Mouse (Mus musculus) neural tube, embryonic 11.5 days (tissue): ENCODE data around the gene Gpr4. TPM values are rescaled to one million over a fixed set of nuclear protein-coding genes. Genes with fewer than 3 reads are reported as not detected.

Experiments
- ATAC-seq: fragments of 200-750 bp; cut with Nextera tagmentation; 2 replicates; pipeline ENCODE4 v1.8.0; 2017; ENCODE audit warnings: moderate number of reproducible peaks, mild to moderate bottlenecking, moderate TSS enrichment, moderate library complexity; ENCODE audit not compliant: insufficient read depth, low FRiP score, low TSS enrichment
- DNase-seq: peaks from one replicate; pipeline ENCODE4 v3.0.0-alpha.2; 2015; ENCODE audit warnings: low spot score
- H3K27ac ChIP-seq: fragments of 300-500 bp; sonication (generic); 2 replicates; pipeline ENCODE4 v1.5.1; 2014; ENCODE audit warnings: low read depth, mild to moderate bottlenecking, low read length
- H3K27me3 ChIP-seq: fragments of 300-500 bp; sonication (generic); 2 replicates; pipeline ENCODE4 v1.6.1; 2014; ENCODE audit warnings: mild to moderate bottlenecking, low read length, mixed read lengths; ENCODE audit not compliant: control insufficient read depth, insufficient read depth
- H3K36me3 ChIP-seq: fragments of 300-500 bp; sonication (generic); 2 replicates; pipeline ENCODE4 v1.6.1; 2014; ENCODE audit warnings: mild to moderate bottlenecking, low read length, moderate library complexity, mixed read lengths; ENCODE audit not compliant: control insufficient read depth, insufficient read depth
- H3K4me1 ChIP-seq: fragments of 300-500 bp; sonication (generic); 2 replicates; pipeline ENCODE4 v1.6.1; 2014; ENCODE audit warnings: low read length, mixed read lengths; ENCODE audit not compliant: control insufficient read depth, insufficient read depth
- H3K4me2 ChIP-seq: fragments of 300-500 bp; sonication (generic); 2 replicates; pipeline ENCODE4 v1.6.1; 2014; ENCODE audit warnings: low read depth, mild to moderate bottlenecking, moderate library complexity
- H3K4me3 ChIP-seq: fragments of 300-500 bp; sonication (generic); 2 replicates; pipeline ENCODE4 v1.5.1; 2014; ENCODE audit warnings: low read depth, low read length
- H3K9ac ChIP-seq: fragments of 300-500 bp; sonication (generic); 2 replicates; pipeline ENCODE4 v1.6.1; 2014; ENCODE audit warnings: mild to moderate bottlenecking, low read length
- H3K9me3 ChIP-seq: fragments of 300-500 bp; sonication (generic); 2 replicates; pipeline ENCODE4 v1.6.1; 2016; ENCODE audit warnings: low read length; ENCODE audit not compliant: control insufficient read depth
- WGBS: fragments of 180-500 bp; shearing (Covaris S2); extraction: QIAGEN DNeasy Blood & Tissue Kit; methylation state at CpG from one replicate; pipeline ENCODE4 v1.1.7; 2014; 5-methylcytosine and 5-hydroxymethylcytosine counted together
- polyA plus RNA-seq: library from polyadenylated mRNA; unstranded; fragments of >200 nt; fragmentation: Nextera tagmentation; extraction: Ambion mirVana; gene quantifications from 2 replicates; pipeline ENCODE4 v1.2.1, GENCODE M21; 2014

Gene Gpr4
- polyA plus RNA-seq, 1 experiment from 2014 or later, result 2.6 TPM

GRCm38 (mm10) chr7:19247511-19247910 lies 35.2 kb downstream of the Gpr4 start:
- 95% methylated on average over 2 of the region's 2 CpGs for WGBS
- no peak overlapping the region for H3K27ac ChIP-seq

DNA sequence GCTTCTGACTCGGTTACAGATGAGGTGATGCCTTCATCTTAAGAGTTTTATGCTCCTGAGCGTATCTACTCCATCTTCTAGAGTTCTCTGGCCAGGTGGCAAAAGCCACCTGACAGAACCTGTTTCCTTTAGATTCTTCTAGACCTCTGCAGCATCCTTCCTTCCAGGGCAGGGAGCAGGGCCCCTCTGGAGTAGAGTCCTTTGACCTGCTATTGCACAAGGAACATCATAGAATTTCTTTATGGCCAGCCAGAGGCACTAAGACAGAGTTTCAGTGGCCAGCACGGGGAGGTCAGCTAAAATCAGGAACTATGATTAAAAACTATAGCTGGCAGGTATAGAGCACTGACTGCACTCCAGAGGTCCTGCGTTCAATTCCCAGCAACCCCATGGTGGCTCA lies 39.7 kb downstream of the Gpr4 start:
- ATAC-seq (no peak), DNase-seq (no peak)
- Histone ChIP-seq H3K4me1 (no peaks in the 10 kb centered on the region), H3K4me3 (no peak overlapping the region), H3K27ac (no peak overlapping the region), H3K9ac (no peak overlapping the region), H3K4me2 (no peak overlapping the region), H3K9me3 (no peaks in the 10 kb centered on the region), H3K36me3 (peaks cover 5% of the 10 kb centered on the region; the same call in 1 of the 2 replicates), H3K27me3 (no peaks in the 10 kb centered on the region)
- WGBS, result 81% methylated on average over 4 of the region's 4 CpGs

More at GRCm38 (mm10) chr7:19247511-19247910, 35.2 kb downstream of the Gpr4 start:
- Histone ChIP-seq H3K4me2 (no peak overlapping the region), H3K9me3 (no peaks in the 10 kb centered on the region), H3K4me1 (no peaks in the 10 kb centered on the region), H3K36me3 (peaks cover 2% of the 10 kb centered on the region; the same call in 1 of the 2 replicates), H3K27me3 (no peaks in the 10 kb centered on the region), H3K9ac (no peak overlapping the region), H3K4me3 (no peak overlapping the region)
- DNase-seq (no peak), ATAC-seq (no peak)

DNA sequence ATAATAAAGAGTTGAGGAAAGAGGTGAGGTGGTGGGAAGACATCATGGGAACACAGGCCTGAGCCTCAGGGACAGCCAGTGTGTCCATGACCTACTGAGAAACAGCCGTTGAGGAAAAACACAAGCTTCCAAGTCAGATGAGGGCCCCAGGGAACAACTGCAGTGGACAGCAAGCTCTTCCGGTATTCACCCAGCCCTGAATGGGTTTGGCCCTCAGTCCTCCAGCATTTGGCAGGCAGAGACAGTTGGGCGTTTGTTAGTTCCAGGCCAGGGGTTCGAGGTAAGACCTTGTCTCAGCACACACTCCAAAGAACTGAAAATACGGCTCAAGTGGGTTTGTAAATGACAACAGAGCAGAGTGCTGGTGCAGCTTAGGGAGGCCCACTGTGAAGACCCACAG lies 41.1 kb downstream of the Gpr4 start:
- no peaks in the 10 kb centered on the region for H3K4me1 ChIP-seq
- no peak overlapping the region for H3K9ac ChIP-seq
- WGBS, result 73% methylated on average over 5 of the region's 5 CpGs
- H3K4me2 ChIP-seq, result no peak overlapping the region
- H3K27me3 ChIP-seq, result no peaks in the 10 kb centered on the region
- H3K36me3 ChIP-seq, result peaks cover 7% of the 10 kb centered on the region; the same call in 1 of the 2 replicates
- H3K9me3 ChIP-seq, result no peaks in the 10 kb centered on the region
- H3K27ac ChIP-seq, result no peak overlapping the region
- no peak for DNase-seq
- ATAC-seq, result no peak
- no peak overlapping the region for H3K4me3 ChIP-seq

DNA sequence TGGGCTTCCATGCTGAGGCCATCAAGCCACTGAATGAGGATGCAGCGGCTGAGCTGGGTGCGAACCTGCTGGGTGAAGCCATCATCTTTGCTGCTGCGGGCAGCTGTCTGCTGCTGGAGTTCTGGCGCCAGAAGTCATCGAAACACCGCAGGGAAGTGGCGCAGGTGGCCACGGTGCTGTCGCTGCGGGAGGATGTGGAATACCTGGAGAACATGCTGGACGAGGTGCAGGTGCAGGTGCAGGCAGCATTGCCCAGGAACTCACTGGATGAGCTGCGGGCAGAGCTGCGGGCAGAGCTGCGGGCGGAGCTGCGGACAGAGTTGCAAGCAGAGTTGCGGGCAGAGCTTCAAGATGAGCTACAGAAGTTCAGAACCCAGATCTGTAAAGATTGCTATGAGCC lies 43.1 kb downstream of the Gpr4 start:
- 87% methylated on average over 17 of the region's 17 CpGs for WGBS
- Histone ChIP-seq H3K9me3 (no peaks in the 10 kb centered on the region), H3K27me3 (no peaks in the 10 kb centered on the region), H3K9ac (no peak overlapping the region), H3K36me3 (peaks cover 12% of the 10 kb centered on the region), H3K4me1 (no peaks in the 10 kb centered on the region), H3K4me2 (no peak overlapping the region), H3K4me3 (no peak overlapping the region), H3K27ac (no peak overlapping the region)
- DNase-seq (no peak), ATAC-seq (no peak)

DNA sequence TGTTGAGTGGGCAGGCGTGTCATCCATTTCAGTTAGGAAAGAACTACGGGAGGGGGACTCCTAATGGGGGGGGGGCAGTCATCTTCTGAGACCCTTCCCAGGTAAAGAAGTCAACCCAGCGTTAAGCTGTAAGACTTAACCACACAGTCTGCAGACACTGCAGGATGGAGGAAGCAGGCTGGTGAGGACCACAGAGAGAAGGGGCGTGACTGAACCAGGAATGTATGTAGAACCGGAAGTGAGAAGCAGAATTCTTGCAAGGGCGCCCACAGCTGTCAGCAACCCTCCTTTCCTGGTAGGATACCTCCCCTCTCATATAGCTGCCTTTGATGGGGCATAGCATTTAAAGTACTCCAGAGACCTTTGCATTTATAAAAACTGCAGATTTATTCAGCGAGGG lies 44.2 kb downstream of the Gpr4 start:
- no peak overlapping the region for H3K4me2 ChIP-seq
- no peaks in the 10 kb centered on the region for H3K9me3 ChIP-seq
- no peak overlapping the region for H3K4me3 ChIP-seq
- no peaks in the 10 kb centered on the region for H3K27me3 ChIP-seq
- H3K9ac ChIP-seq, result no peak overlapping the region
- peaks cover 16% of the 10 kb centered on the region for H3K36me3 ChIP-seq
- DNase-seq (no peak), ATAC-seq (no peak)
- 92% methylated on average over 7 of the region's 7 CpGs for WGBS
- no peak overlapping the region for H3K27ac ChIP-seq
- no peaks in the 10 kb centered on the region for H3K4me1 ChIP-seq

DNA sequence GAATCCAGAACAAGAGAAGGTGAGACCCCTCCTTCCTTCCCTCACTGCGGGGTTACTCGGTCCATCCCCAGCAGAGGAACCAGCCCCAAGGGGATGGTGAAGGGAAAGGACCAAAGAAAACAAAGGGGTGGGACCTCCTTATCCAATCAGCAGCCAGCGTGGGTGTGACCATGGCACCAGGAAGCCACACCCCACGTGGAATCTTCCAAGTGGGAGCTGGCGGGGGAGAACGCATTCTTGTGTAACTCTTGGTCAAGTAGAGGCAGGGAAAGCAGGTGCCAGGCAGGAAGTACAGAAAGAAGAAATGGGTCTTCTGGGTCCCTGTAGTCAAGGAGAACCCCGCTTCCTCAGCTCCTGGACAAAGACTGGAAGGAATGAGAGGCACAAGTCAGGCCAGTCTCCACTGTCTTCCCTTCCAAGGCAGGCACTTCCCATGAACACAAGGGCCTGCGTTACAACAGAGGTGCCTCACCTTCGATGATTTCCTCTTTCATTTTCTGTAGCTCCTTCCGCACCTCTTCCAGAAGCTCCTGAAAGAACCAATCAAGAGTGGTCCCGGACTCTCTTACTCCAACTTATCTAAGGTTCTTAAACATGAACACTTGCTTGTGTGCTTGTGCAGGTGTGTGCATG lies 45.2 kb downstream of the Gpr4 start:
- H3K9ac ChIP-seq, result no peak overlapping the region
- 38% methylated on average over 11 of the region's 11 CpGs for WGBS
- H3K4me3 ChIP-seq, result no peak overlapping the region
- H3K4me2 ChIP-seq, result no peak overlapping the region
- H3K27me3 ChIP-seq, result no peaks in the 10 kb centered on the region
- no peak overlapping the region for H3K27ac ChIP-seq
- H3K4me1 ChIP-seq, result no peaks in the 10 kb centered on the region
- no peak for ATAC-seq
- DNase-seq, result peak; percentile 69
- no peaks in the 10 kb centered on the region for H3K9me3 ChIP-seq
- peaks cover 16% of the 10 kb centered on the region for H3K36me3 ChIP-seq

- no peak overlapping the region for H3K9ac ChIP-seq
- no peak overlapping the region for H3K4me3 ChIP-seq
- DNase-seq (no peak), ATAC-seq (no peak)
- no peak overlapping the region for H3K4me2 ChIP-seq
- H3K27ac ChIP-seq, result no peak overlapping the region
- WGBS, result 87% methylated on average over 3 of the region's 3 CpGs
- H3K4me1 ChIP-seq, result no peaks in the 10 kb centered on the region
- H3K9me3 ChIP-seq, result no peaks in the 10 kb centered on the region
- H3K27me3 ChIP-seq, result no peaks in the 10 kb centered on the region
- H3K36me3 ChIP-seq, result peaks cover 16% of the 10 kb centered on the region
Observed at GRCm38 (mm10) chr7:19258336-19258735, 46.0 kb downstream of the Gpr4 start.

- H3K27ac ChIP-seq, result no peak overlapping the region
- no peak overlapping the region for H3K9ac ChIP-seq
- H3K4me1 ChIP-seq, result peaks cover 11% of the 10 kb centered on the region
- 73% methylated on average over 7 of the region's 7 CpGs for WGBS
- DNase-seq, result no peak
- H3K27me3 ChIP-seq, result no peaks in the 10 kb centered on the region
- H3K36me3 ChIP-seq, result peaks cover 14% of the 10 kb centered on the region
- no peak overlapping the region for H3K4me3 ChIP-seq
- H3K4me2 ChIP-seq, result no peak overlapping the region
- no peak for ATAC-seq
- H3K9me3 ChIP-seq, result no peaks in the 10 kb centered on the region
Observed at GRCm38 (mm10) chr7:19265147-19265546, 52.8 kb downstream of the Gpr4 start.
